Mouse (Mus musculus): ENCODE measurements around the gene Ndufa3. TPM values are rescaled to one million over a fixed set of nuclear protein-coding genes. Genes with fewer than 3 reads are reported as not detected.
A peak's percentile ranks its signal among the peaks of the same experiment; 100 is the strongest.
"Not testable (repeated sequence)": the region's sequence is repeated elsewhere in the genome, so short reads cannot be mapped to it uniquely, and the experiment has no call there.

Gene Ndufa3
- polyA plus RNA-seq, 1 experiment from 2014 or later = 640 TPM

DNA sequence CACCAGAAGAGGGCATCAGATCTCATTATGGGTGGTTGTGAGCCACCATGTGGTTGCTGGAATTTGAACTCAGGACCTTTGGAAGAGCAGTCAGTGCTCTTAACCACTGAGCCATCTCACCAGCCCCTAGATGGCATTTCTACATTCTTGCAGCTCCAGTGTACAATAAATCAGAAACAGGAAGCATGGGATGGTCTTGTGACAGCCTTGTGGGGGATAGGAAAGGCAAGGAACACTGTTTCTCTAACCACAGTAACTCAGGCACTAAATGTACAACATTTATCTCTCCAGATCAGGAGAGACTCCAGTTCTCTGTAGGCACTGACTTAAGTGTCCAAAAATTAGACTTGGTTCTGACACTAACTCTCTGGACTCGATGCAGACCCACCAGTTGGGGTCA, 19.4 kb upstream of the Ndufa3 start:
- not testable (repeated sequence) for H3K4me1 ChIP-seq (replicated peaks; ENCODE audit: control insufficient read depth, insufficient read depth, low read length); H3K4me2 ChIP-seq (ENCODE audit: low read length); H3K4me3 ChIP-seq (ENCODE audit: low read depth, low read length); H3K9me3 ChIP-seq (ENCODE audit: control insufficient read depth, low read length); H3K36me3 ChIP-seq (ENCODE audit: control insufficient read depth, insufficient read depth, low read length); H3K9ac ChIP-seq (ENCODE audit: low read length); ATAC-seq (replicated peaks; ENCODE audit: low FRiP score, low TSS enrichment, low read depth); DNase-seq (ENCODE audit: low spot score); H3K27ac ChIP-seq (ENCODE audit: low read depth); H3K27me3 ChIP-seq (replicated peaks; ENCODE audit: control insufficient read depth, insufficient read depth, low read length)
- 58% methylated on average over 1 of the region's 1 CpGs for WGBS

DNA sequence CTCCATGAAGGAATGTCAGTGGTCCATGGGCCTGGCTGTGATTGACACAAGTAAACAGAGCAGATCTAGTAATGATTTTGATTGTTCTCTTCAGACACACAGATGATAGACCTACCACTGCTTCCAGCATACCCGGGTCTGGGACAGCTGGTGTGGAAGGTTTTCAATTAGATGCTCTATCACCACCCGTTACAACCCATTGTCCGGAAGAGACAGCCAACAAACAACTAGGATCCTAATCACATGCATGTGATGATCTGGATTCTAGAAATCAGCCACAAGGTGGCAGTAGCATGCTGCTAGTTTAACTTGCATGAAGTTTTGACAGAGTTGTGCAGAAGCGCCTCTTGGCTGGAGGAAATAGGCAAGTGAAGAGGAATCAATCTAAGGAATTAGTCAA, 16.1 kb upstream of the Ndufa3 start:
- Histone ChIP-seq H3K9ac (ENCODE audit: low read length) (no peak overlapping the region), H3K4me2 (ENCODE audit: low read length) (no peak overlapping the region), H3K27me3 (replicated peaks; ENCODE audit: control insufficient read depth, insufficient read depth, low read length) (no peaks in the 10 kb centered on the region), H3K4me3 (ENCODE audit: low read depth, low read length) (no peak overlapping the region), H3K9me3 (ENCODE audit: control insufficient read depth, low read length) (0 out of 2 replicates have a peak, but pooled peaks cover 2% of the 10 kb centered on the region), H3K36me3 (ENCODE audit: control insufficient read depth, insufficient read depth, low read length) (no peaks in the 10 kb centered on the region), H3K27ac (ENCODE audit: low read depth) (no peak overlapping the region), H3K4me1 (replicated peaks; ENCODE audit: control insufficient read depth, insufficient read depth, low read length) (no peaks in the 10 kb centered on the region)
- 15% methylated on average over 4 of the region's 4 CpGs for WGBS
- ATAC-seq (replicated peaks; ENCODE audit: low FRiP score, low TSS enrichment, low read depth) = no peak; the same call in 1 of the 2 replicates
- DNase-seq (ENCODE audit: low spot score) = peak; percentile 73

DNA sequence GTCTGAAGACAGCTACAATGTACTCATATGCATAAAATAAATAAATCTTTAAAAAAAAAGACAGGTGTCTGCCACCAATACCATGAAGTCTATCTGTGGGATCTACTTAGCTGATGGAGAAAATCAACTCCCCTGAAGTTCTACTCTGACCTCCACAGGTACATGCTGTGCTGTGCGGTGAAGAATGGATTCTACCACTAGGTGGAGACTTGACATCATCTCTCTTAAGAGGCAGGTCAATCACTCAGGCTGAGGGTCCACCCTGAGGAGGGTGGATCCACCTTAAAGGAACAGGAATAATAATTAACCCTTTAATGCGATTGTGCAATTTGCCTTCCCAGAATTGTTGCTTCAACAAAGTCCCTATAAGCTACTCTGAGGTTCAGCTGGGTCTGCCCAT, 10.4 kb upstream of the Ndufa3 start:
- Histone ChIP-seq H3K9ac (ENCODE audit: low read length) (no peak overlapping the region), H3K4me3 (ENCODE audit: low read depth, low read length) (no peak overlapping the region), H3K27me3 (replicated peaks; ENCODE audit: control insufficient read depth, insufficient read depth, low read length) (no peaks in the 10 kb centered on the region), H3K4me1 (replicated peaks; ENCODE audit: control insufficient read depth, insufficient read depth, low read length) (0 out of 2 replicates have a peak, but pooled peaks cover 2% of the 10 kb centered on the region), H3K9me3 (ENCODE audit: control insufficient read depth, low read length) (0 out of 2 replicates have a peak, but pooled peaks cover 2% of the 10 kb centered on the region), H3K27ac (ENCODE audit: low read depth) (no peak overlapping the region), H3K4me2 (ENCODE audit: low read length) (no peak overlapping the region), H3K36me3 (ENCODE audit: control insufficient read depth, insufficient read depth, low read length) (no peaks in the 10 kb centered on the region)
- DNase-seq (ENCODE audit: low spot score) (no peak), ATAC-seq (replicated peaks; ENCODE audit: low FRiP score, low TSS enrichment, low read depth) (peak; percentile 76; the same call in 1 of the 2 replicates)
- WGBS = 19% methylated on average over 2 of the region's 2 CpGs

DNA sequence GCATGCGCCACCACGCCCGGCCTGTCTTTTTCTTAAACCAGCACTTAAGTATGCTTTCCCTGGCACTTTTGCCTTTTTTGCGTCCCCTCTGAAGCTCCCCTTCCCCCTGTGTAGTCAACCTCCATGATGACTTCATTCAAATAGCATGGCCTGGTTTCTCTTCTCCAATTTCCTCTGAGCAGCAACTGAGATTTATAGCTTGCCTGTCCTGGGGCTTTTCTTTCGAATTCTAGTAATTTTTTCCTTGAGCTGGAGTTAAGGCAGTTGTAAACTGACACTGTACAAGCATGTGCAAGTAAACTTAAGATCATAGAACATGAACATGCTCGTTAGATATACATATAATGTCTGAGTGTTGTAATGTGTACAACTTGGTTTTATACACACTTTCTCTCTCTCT, 9.8 kb upstream of the Ndufa3 start:
- Histone ChIP-seq H3K27ac (ENCODE audit: low read depth) (no peak overlapping the region), H3K4me3 (ENCODE audit: low read depth, low read length) (no peak overlapping the region), H3K9me3 (ENCODE audit: control insufficient read depth, low read length) (0 out of 2 replicates have a peak, but pooled peaks cover 2% of the 10 kb centered on the region), H3K4me1 (replicated peaks; ENCODE audit: control insufficient read depth, insufficient read depth, low read length) (0 out of 2 replicates have a peak, but pooled peaks cover 2% of the 10 kb centered on the region), H3K36me3 (ENCODE audit: control insufficient read depth, insufficient read depth, low read length) (no peaks in the 10 kb centered on the region), H3K9ac (ENCODE audit: low read length) (no peak overlapping the region), H3K27me3 (replicated peaks; ENCODE audit: control insufficient read depth, insufficient read depth, low read length) (no peaks in the 10 kb centered on the region), H3K4me2 (ENCODE audit: low read length) (no peak overlapping the region)
- 74% methylated on average over 6 of the region's 6 CpGs for WGBS
- DNase-seq (ENCODE audit: low spot score) = no peak
- no peak for ATAC-seq (replicated peaks; ENCODE audit: low FRiP score, low TSS enrichment, low read depth)

DNA sequence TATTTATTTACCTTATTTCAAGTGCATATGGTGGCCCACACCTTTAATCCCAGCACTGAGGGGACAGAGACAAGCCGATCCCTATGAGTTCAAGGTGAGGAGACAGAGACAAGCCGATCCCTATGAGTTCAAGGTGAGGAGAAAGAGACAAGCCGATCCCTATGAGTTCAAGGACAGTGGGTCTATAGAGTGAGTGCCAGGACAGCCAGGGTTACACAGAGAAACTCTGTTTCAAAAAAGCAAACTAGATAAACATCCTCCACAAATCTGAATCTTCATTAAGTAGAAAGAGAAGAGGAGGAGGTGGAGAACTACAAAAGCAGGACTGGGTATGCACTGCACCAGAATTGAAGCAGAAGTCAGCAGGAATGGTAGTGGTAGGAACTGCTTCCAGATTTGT, 8.5 kb upstream of the Ndufa3 start:
- Histone ChIP-seq H3K4me2 (ENCODE audit: low read length) (no peak overlapping the region), H3K27ac (ENCODE audit: low read depth) (no peak overlapping the region), H3K9me3 (ENCODE audit: control insufficient read depth, low read length) (0 out of 2 replicates have a peak, but pooled peaks cover 2% of the 10 kb centered on the region), H3K27me3 (replicated peaks; ENCODE audit: control insufficient read depth, insufficient read depth, low read length) (no peaks in the 10 kb centered on the region), H3K4me3 (ENCODE audit: low read depth, low read length) (no peak overlapping the region), H3K36me3 (ENCODE audit: control insufficient read depth, insufficient read depth, low read length) (no peaks in the 10 kb centered on the region), H3K9ac (ENCODE audit: low read length) (no peak overlapping the region), H3K4me1 (replicated peaks; ENCODE audit: control insufficient read depth, insufficient read depth, low read length) (0 out of 2 replicates have a peak, but pooled peaks cover 2% of the 10 kb centered on the region)
- 96% methylated on average over 3 of the region's 3 CpGs for WGBS
- ATAC-seq (replicated peaks; ENCODE audit: low FRiP score, low TSS enrichment, low read depth) (no peak), DNase-seq (ENCODE audit: low spot score) (no peak)

DNA sequence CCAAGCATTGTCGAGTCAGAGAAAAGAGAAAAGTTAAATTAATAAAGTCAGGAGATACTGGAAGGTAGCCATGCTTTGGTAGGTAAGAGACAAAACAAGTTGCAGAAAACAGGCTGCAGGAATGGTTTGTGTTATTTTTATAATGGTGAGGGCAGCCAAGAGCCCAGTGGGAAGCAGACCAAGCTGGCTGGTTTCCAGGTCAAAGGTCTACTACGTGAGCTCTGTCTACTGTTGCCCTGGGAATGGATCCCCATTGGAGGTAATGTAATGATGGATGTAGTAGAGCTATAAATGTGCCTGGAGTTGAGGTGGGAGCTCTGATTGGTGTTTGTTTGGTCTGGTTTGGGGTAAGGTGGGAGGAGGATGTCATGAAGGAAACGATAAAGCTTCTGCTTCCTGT, 8.1 kb upstream of the Ndufa3 start:
- ATAC-seq (replicated peaks; ENCODE audit: low FRiP score, low TSS enrichment, low read depth) = no peak

DNA sequence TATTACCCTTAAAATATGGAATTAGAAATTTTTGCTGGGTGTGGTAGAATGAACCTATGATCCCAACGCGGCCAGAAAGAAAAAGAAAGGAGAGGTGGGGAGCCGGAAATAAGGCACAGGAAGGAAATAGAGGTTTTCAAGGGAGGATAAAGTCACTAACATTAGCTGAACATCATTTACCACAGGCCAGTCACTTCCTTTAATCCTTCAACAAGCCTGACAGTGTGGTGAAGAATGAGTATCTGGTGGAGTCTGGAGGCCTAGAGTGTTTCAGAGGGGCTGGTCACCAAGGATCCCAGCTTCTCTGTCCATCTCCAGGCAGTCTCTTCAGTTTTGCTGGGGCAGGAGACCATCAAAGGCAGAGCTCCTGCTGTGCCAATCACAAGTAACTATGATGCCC, 6.7 kb upstream of the Ndufa3 start:
- no peak for ATAC-seq (replicated peaks; ENCODE audit: low FRiP score, low TSS enrichment, low read depth)
- no peak overlapping the region for H3K27ac ChIP-seq (ENCODE audit: low read depth)
- 0 out of 2 replicates have a peak, but pooled peaks cover 2% of the 10 kb centered on the region for H3K9me3 ChIP-seq (ENCODE audit: control insufficient read depth, low read length)
- H3K4me1 ChIP-seq (replicated peaks; ENCODE audit: control insufficient read depth, insufficient read depth, low read length) = 0 out of 2 replicates have a peak, but pooled peaks cover 2% of the 10 kb centered on the region
- no peak overlapping the region for H3K4me3 ChIP-seq (ENCODE audit: low read depth, low read length)
- no peaks in the 10 kb centered on the region for H3K36me3 ChIP-seq (ENCODE audit: control insufficient read depth, insufficient read depth, low read length)
- DNase-seq (ENCODE audit: low spot score) = no peak
- H3K27me3 ChIP-seq (replicated peaks; ENCODE audit: control insufficient read depth, insufficient read depth, low read length) = no peaks in the 10 kb centered on the region
- H3K4me2 ChIP-seq (ENCODE audit: low read length) = no peak overlapping the region
- no peak overlapping the region for H3K9ac ChIP-seq (ENCODE audit: low read length)
- WGBS = 76% methylated on average over 3 of the region's 3 CpGs

More for the DNA sequence above, 8.1 kb upstream of the Ndufa3 start:
- DNase-seq (ENCODE audit: low spot score) = no peak
- H3K4me1 ChIP-seq (replicated peaks; ENCODE audit: control insufficient read depth, insufficient read depth, low read length) = 0 out of 2 replicates have a peak, but pooled peaks cover 2% of the 10 kb centered on the region
- no peak overlapping the region for H3K4me2 ChIP-seq (ENCODE audit: low read length)
- H3K9ac ChIP-seq (ENCODE audit: low read length) = no peak overlapping the region
- no peaks in the 10 kb centered on the region for H3K27me3 ChIP-seq (replicated peaks; ENCODE audit: control insufficient read depth, insufficient read depth, low read length)
- no peak overlapping the region for H3K27ac ChIP-seq (ENCODE audit: low read depth)
- H3K36me3 ChIP-seq (ENCODE audit: control insufficient read depth, insufficient read depth, low read length) = no peaks in the 10 kb centered on the region
- H3K4me3 ChIP-seq (ENCODE audit: low read depth, low read length) = no peak overlapping the region
- WGBS = 54% methylated on average over 3 of the region's 3 CpGs
- 0 out of 2 replicates have a peak, but pooled peaks cover 2% of the 10 kb centered on the region for H3K9me3 ChIP-seq (ENCODE audit: control insufficient read depth, low read length)

DNA sequence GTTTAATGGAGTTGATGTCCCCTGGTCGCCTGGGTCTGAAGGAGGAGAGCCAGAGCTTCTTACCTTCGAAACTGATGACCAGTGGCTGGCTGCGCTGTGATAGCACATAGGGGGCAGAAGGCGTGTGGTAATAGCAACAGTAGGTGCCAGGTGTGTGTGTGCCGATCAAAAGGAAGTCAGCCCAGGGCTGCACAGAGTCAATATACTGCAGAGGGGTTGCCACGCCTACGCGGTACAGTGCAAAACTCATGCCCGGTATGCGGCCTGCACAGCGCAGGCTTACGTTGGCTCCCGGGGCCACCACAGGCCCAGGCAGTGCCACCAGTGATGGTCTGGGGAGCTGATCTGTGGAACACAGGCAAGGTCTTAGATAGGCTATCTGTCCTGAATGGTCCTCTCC, 6.2 kb upstream of the Ndufa3 start:
- no peak overlapping the region for H3K4me2 ChIP-seq (ENCODE audit: low read length)
- H3K36me3 ChIP-seq (ENCODE audit: control insufficient read depth, insufficient read depth, low read length) = no peaks in the 10 kb centered on the region
- no peaks in the 10 kb centered on the region for H3K27me3 ChIP-seq (replicated peaks; ENCODE audit: control insufficient read depth, insufficient read depth, low read length)
- H3K4me3 ChIP-seq (ENCODE audit: low read depth, low read length) = no peak overlapping the region
- H3K4me1 ChIP-seq (replicated peaks; ENCODE audit: control insufficient read depth, insufficient read depth, low read length) = 0 out of 2 replicates have a peak, but pooled peaks cover 2% of the 10 kb centered on the region
- no peak for ATAC-seq (replicated peaks; ENCODE audit: low FRiP score, low TSS enrichment, low read depth)
- no peak for DNase-seq (ENCODE audit: low spot score)
- H3K27ac ChIP-seq (ENCODE audit: low read depth) = no peak overlapping the region
- 0 out of 2 replicates have a peak, but pooled peaks cover under 1% of the 10 kb centered on the region for H3K9me3 ChIP-seq (ENCODE audit: control insufficient read depth, low read length)
- no peak overlapping the region for H3K9ac ChIP-seq (ENCODE audit: low read length)
- WGBS = 88% methylated on average over 13 of the region's 13 CpGs

DNA sequence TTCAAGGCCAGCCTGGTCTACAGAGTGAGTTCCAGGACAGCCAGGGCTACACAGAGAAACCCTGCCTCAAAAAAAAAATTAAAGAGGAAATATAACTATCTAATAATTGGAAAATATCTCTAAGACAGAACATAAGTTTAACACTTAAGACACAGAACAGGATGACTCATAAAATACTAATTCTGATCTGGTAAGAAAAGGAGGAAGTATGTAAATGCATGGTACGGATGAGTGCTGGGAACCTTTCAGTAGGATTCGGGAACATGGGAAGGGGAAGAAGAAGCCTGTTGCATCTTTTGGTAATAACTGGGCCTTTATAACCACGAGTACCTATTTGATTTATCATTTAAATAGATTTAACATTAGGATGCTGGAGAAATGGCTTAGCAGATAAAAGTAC, 3.2 kb upstream of the Ndufa3 start:
- Histone ChIP-seq H3K36me3 (ENCODE audit: control insufficient read depth, insufficient read depth, low read length) (no peaks in the 10 kb centered on the region), H3K9me3 (ENCODE audit: control insufficient read depth, low read length) (no peaks in the 10 kb centered on the region), H3K4me1 (replicated peaks; ENCODE audit: control insufficient read depth, insufficient read depth, low read length) (peaks cover 9% of the 10 kb centered on the region; the same call in 1 of the 2 replicates), H3K4me3 (ENCODE audit: low read depth, low read length) (no peak overlapping the region), H3K9ac (ENCODE audit: low read length) (no peak overlapping the region), H3K27ac (ENCODE audit: low read depth) (no peak overlapping the region), H3K4me2 (ENCODE audit: low read length) (no peak overlapping the region), H3K27me3 (replicated peaks; ENCODE audit: control insufficient read depth, insufficient read depth, low read length) (no peaks in the 10 kb centered on the region)
- DNase-seq (ENCODE audit: low spot score) (no peak), ATAC-seq (replicated peaks; ENCODE audit: low FRiP score, low TSS enrichment, low read depth) (no peak)
- WGBS = 78% methylated on average over 3 of the region's 3 CpGs

All from intestine, embryonic 14.5 days (tissue).